Mouse (Mus musculus): ENCODE data around the gene Gm9. TPM values are rescaled to one million over a fixed set of nuclear protein-coding genes. Genes with fewer than 3 reads are reported as not detected.
"Not testable (repeated sequence)": the region's sequence is repeated elsewhere in the genome, so short reads cannot be mapped to it uniquely, and the experiment has no call there.

The Gm9 gene
- not detected in 2 replicates for polyA plus RNA-seq (2012; rRNA removed)

GRCm38 (mm10) chrX:37210941-37211340, at the start of gene Gm9:
TSS of gene Gm9 (minus strand) at chrX:37211041.
- 87% methylated on average over 10 of the region's 10 CpGs for WGBS
- DNase-seq (ENCODE audit: low read depth, low spot score) = no peak

GRCm38 (mm10) chrX:37249619-37250018, 38.8 kb upstream of the Gm9 start, which contains the start of gene Rhox3a:
TSS of gene Rhox3a (plus strand) at chrX:37249919.
- 91% methylated on average over 1 of the region's 3 CpGs for WGBS

GRCm38 (mm10) chrX:37244676-37245075, 33.8 kb upstream of the Gm9 start, which contains the start of gene Rhox2a:
TSS of gene Rhox2a (plus strand) at chrX:37244976.
- 100% methylated on average over 2 of the region's 9 CpGs for WGBS
- DNase-seq (ENCODE audit: low read depth, low spot score) = not testable (repeated sequence)

More at GRCm38 (mm10) chrX:37249619-37250018, 38.8 kb upstream of the Gm9 start, which contains the start of gene Rhox3a:
- DNase-seq (ENCODE audit: low read depth, low spot score) = not testable (repeated sequence)

- not testable (repeated sequence) for DNase-seq (ENCODE audit: low read depth, low spot score)
- 68% methylated on average over 1 of the region's 1 CpGs for WGBS
Observed at GRCm38 (mm10) chrX:37222158-37222557, 11.3 kb upstream of the Gm9 start, which contains the start of gene Rhox1. TSS of gene Rhox1 (minus strand) at chrX:37222258.

GRCm38 (mm10) chrX:37198676-37199075, 12.2 kb downstream of the Gm9 start:
- DNase-seq (ENCODE audit: low read depth, low spot score) = no peak
- WGBS = 59% methylated on average over 8 of the region's 8 CpGs

GRCm38 (mm10) chrX:37191744-37192379, 19.0 kb downstream of the Gm9 start:
- WGBS = 25% methylated on average over 28 of the region's 28 CpGs
- no peak for DNase-seq (ENCODE audit: low read depth, low spot score)

GRCm38 (mm10) chrX:37191105-37191743, 19.6 kb downstream of the Gm9 start, which contains the start of the genes Ndufa1 and Rnf113a1:
TSS of gene Ndufa1 (minus strand) at chrX:37191163.
TSS of gene Rnf113a1 (plus strand) at chrX:37191245.
- DNase-seq (ENCODE audit: low read depth, low spot score) = peak; percentile 35
- 18% methylated on average over 63 of the region's 63 CpGs for WGBS

- 16% methylated on average over 20 of the region's 20 CpGs for WGBS
- no peak for DNase-seq (ENCODE audit: low read depth, low spot score)
Observed at GRCm38 (mm10) chrX:37190755-37191104, 20.1 kb downstream of the Gm9 start.

- 55% methylated on average over 8 of the region's 8 CpGs for WGBS
- DNase-seq (ENCODE audit: low read depth, low spot score) = not testable (repeated sequence)
Observed at GRCm38 (mm10) chrX:37184401-37184800, 26.4 kb downstream of the Gm9 start.

- WGBS = 48% methylated on average over 5 of the region's 5 CpGs
- DNase-seq (ENCODE audit: low read depth, low spot score) = no peak
Observed at GRCm38 (mm10) chrX:37168742-37169141, 42.1 kb downstream of the Gm9 start, which contains the start of gene Akap14. TSS of gene Akap14 (minus strand) at chrX:37168842.

GRCm38 (mm10) chrX:37167085-37167484, 43.8 kb downstream of the Gm9 start:
- WGBS = 16% methylated on average over 3 of the region's 3 CpGs
- DNase-seq (ENCODE audit: low read depth, low spot score) = peak; percentile 13

GRCm38 (mm10) chrX:37163115-37163514, 47.7 kb downstream of the Gm9 start:
- DNase-seq (ENCODE audit: low read depth, low spot score) = no peak
- 75% methylated on average over 18 of the region's 18 CpGs for WGBS

GRCm38 (mm10) chrX:37161169-37161568, 49.7 kb downstream of the Gm9 start:
- DNase-seq (ENCODE audit: low read depth, low spot score) = no peak
- WGBS = 64% methylated on average over 10 of the region's 10 CpGs

Other genes with a start within 250 kb of the Gm9 start
- 4.9 and 12.1 TPM in 2 replicates for gene Sept6, start 219.2 kb downstream of the Gm9 start, polyA plus RNA-seq (2012; rRNA removed)
- gene Sowahd, start 162.2 kb downstream of the Gm9 start, polyA plus RNA-seq (2012; rRNA removed) = 0.18 TPM in 1 of 2 replicates, not detected in the other
- 104 and 119 TPM in 2 replicates for gene Rpl39, start 125.6 kb downstream of the Gm9 start, polyA plus RNA-seq (2012; rRNA removed)
- 2.0 and 3.3 TPM in 2 replicates for gene Upf3b, start 100.7 kb downstream of the Gm9 start, polyA plus RNA-seq (2012; rRNA removed)
- gene Nkap, start 84.2 kb downstream of the Gm9 start, polyA plus RNA-seq (2012; rRNA removed) = 1.1 and 1.7 TPM in 2 replicates
- not detected in 2 replicates for gene Akap14, start 42.2 kb downstream of the Gm9 start, polyA plus RNA-seq (2012; rRNA removed)
- gene Ndufa1, start 19.9 kb downstream of the Gm9 start, polyA plus RNA-seq (2012; rRNA removed) = 253 and 320 TPM in 2 replicates
- 2.8 and 3.3 TPM in 2 replicates for gene Rnf113a1, start 19.8 kb downstream of the Gm9 start, polyA plus RNA-seq (2012; rRNA removed)
- gene Rhox1, start 11.2 kb upstream of the Gm9 start, polyA plus RNA-seq (2012; rRNA removed) = not detected in 2 replicates
- gene Rhox2a, start 33.9 kb upstream of the Gm9 start, polyA plus RNA-seq (2012; rRNA removed) = not detected in 2 replicates
- not detected in 2 replicates for gene Rhox3a, start 38.9 kb upstream of the Gm9 start, polyA plus RNA-seq (2012; rRNA removed)
- not detected in 2 replicates for gene Rhox4a, start 54.3 kb upstream of the Gm9 start, polyA plus RNA-seq (2012; rRNA removed)
- not detected in 2 replicates for gene Rhox3a2, start 169.0 kb upstream of the Gm9 start, polyA plus RNA-seq (2012; rRNA removed)
- gene Rhox4a2, start 179.8 kb upstream of the Gm9 start, polyA plus RNA-seq (2012; rRNA removed) = not detected in 2 replicates
- not detected in 2 replicates for gene Rhox2b, start 201.0 kb upstream of the Gm9 start, polyA plus RNA-seq (2012; rRNA removed)
- gene Rhox4b, start 221.5 kb upstream of the Gm9 start, polyA plus RNA-seq (2012; rRNA removed) = not detected in 2 replicates
- gene Rhox2c, start 242.6 kb upstream of the Gm9 start, polyA plus RNA-seq (2012; rRNA removed) = not detected in 2 replicates
- not detected in 2 replicates for gene Rhox3c, start 247.5 kb upstream of the Gm9 start, polyA plus RNA-seq (2012; rRNA removed)

All from large intestine, adult 2 months (tissue).